Mouse (Mus musculus) c-Kit-positive CD71-negative TER-119-negative erythroid progenitor cells, embryonic 14.5 days (primary cell): ENCODE measurements around the gene Gm3893.
"Not testable (repeated sequence)": the region's sequence is repeated elsewhere in the genome, so short reads cannot be mapped to it uniquely, and the experiment has no call there.

Source experiments
- DNase-seq: peaks from one replicate; pipeline ENCODE4 v3.0.0-alpha.2; 2013; ENCODE audit warnings: low read depth

Gm3893 gene

DNA sequence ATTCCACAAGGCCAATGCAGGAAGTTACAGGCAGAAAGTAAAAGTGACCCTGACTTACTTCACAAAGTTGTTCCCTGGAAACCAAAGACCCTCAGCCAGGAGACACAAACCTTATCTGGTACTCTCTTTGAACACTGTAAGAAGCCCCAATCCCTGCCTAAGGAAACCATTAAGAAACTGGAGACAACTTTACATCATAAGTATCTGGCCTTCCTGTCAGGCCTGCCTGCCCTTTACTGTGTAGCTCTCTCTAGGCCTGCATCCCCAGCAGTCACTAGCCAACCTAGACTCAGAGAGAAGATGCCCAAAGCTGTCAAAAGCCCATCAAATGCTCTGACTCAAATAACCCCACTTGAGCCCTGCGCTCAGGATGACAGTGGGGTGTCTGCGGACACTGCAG lies at the start of gene Gm3893:
Gene Gm3893, plus strand, starts transcription at position 301 of the 400 bp plus-strand sequence.
- not testable (repeated sequence) for DNase-seq

DNA sequence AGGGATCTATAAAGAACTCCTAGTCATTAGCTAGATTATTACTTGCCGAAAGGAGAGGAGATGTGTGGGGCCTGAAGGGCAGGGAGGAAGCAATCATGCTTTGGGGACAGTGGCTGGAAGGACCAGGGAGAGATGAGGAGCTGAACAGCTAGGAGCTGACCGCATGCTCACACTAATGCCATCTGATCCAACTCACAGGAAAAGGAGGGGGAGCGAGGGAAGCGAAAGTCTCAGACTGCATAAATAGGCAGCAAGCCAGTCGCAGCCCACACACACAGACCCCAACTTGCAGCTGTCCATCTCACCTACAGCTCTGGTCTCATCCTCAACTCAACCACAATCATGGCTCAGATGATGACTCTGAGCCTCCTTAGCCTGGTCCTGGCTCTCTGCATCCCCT lies 23.5 kb downstream of the Gm3893 start, which contains the start of gene Gm13304:
Gene Gm13304, plus strand, starts transcription at position 301 of the 400 bp plus-strand sequence.
- DNase-seq: not testable (repeated sequence)
